Mouse (Mus musculus) cerebellum, adult 2 months (tissue): ENCODE data around the gene Tmem178b. TPM values are rescaled to one million over a fixed set of nuclear protein-coding genes. Genes with fewer than 3 reads are reported as not detected.
A peak's percentile ranks its signal among the peaks of the same experiment; 100 is the strongest.

ENCODE experiments used
- DNase-seq, 2 experiments: peaks; one replicate each; pipeline ENCODE4 v3.0.0; 2021
- H3K27ac ChIP-seq: fragments of 200-500 bp; 2 replicates; pipeline ENCODE4 v1.5.1; 2012; ENCODE audit warnings: low read length, control low read depth, inconsistent platforms; ENCODE audit not compliant: insufficient read depth
- H3K27me3 ChIP-seq: fragments of 200-500 bp; 2 replicates; pipeline ENCODE4 v1.6.1; 2012; ENCODE audit warnings: inconsistent platforms, mild to moderate bottlenecking, low read length, moderate library complexity; ENCODE audit not compliant: control insufficient read depth, insufficient read depth
- H3K4me1 ChIP-seq: fragments of 200-500 bp; 2 replicates; pipeline ENCODE4 v1.6.1; 2011; ENCODE audit warnings: low read length; ENCODE audit not compliant: control insufficient read depth, insufficient read depth
- H3K4me3 ChIP-seq: fragments of 200-500 bp; replicated peaks from 2 replicates; pipeline ENCODE3; 2011; ENCODE audit warnings: mild to moderate bottlenecking, low read depth, low read length, control low read depth; ENCODE audit not compliant: insufficient read depth
- CTCF ChIP-seq: fragments of 200-500 bp; IDR thresholded peaks from 2 replicates; pipeline ENCODE4 v1.5.1; 2011; ENCODE audit warnings: low read depth, mild to moderate bottlenecking, control low read depth, low read length, moderate library complexity, borderline replicate concordance; ENCODE audit not compliant: insufficient read depth
- POLR2A ChIP-seq: fragments of 200-500 bp; IDR thresholded peaks from 2 replicates; pipeline ENCODE4 v1.6.1; 2011; ENCODE audit warnings: low read length, control low read depth, borderline replicate concordance; ENCODE audit not compliant: insufficient read depth
- WGBS: fragments of 180-500 bp; shearing (Covaris S2); methylation state at CpG from one replicate; pipeline ENCODE4 v1.1.7; 2018; 5-methylcytosine and 5-hydroxymethylcytosine counted together
- polyA plus RNA-seq: library from polyadenylated mRNA; depleted of rRNA; stranded (reverse); fragments of >200 nt; gene quantifications from 2 replicates; pipeline ENCODE4 v1.2.3, GENCODE M21; 2012

Tmem178b gene
- polyA plus RNA-seq, 1 experiment = 72.3 TPM

DNA sequence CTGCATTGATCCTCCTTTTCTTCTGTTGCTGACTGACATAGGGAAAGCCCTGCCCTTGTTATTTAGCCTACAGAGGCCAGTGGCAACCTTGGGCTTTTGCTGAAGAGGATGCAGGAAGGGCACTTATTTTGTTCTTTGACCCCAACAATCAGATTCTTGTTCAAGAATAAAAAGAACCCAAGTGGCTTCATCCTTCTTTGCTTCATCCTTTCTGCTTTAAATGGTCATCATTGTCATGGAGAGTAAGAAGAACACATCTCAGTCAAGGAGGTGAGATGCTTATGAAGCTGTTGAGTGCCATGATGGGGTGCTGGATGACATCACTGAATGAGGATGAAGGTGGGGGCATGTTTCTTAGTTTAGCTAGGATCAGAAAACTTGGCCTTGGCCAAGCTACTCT lies 159.8 kb downstream of the Tmem178b start:
- TF ChIP-seq CTCF (no peak), POLR2A (no peak)
- H3K27ac ChIP-seq = no peak overlapping the region
- no peaks in the 10 kb centered on the region for H3K27me3 ChIP-seq
- H3K4me1 ChIP-seq = peaks cover 6% of the 10 kb centered on the region; the same call in 1 of the 2 replicates
- no peak overlapping the region for H3K4me3 ChIP-seq
- no peak for DNase-seq

DNA sequence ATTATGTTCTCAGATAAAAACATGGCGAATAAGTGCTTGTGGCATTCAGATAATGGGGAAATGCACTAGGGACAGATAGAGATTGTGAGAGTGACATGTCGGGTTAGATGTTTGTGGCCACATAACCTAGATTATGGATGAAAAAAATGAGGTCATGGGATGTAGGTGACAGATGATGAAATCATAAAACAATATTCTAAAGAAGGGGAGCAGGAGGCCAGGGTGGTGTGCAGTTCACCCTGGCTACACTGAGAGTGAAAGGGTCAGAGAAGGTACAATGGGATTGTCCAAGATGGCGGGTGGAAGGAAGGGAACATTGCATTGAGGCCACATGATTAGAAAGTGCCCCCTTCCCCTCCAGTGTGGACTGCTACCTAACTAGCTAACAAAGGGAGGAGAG lies 160.9 kb downstream of the Tmem178b start:
- no peak for DNase-seq
- WGBS = 96% methylated on average over 3 of the region's 3 CpGs
- Histone ChIP-seq H3K27ac (no peak overlapping the region), H3K4me3 (no peak overlapping the region), H3K27me3 (no peaks in the 10 kb centered on the region), H3K4me1 (peaks cover 6% of the 10 kb centered on the region; the same call in 1 of the 2 replicates)
- TF ChIP-seq POLR2A = no peak
- no peak for TF ChIP-seq CTCF

DNA sequence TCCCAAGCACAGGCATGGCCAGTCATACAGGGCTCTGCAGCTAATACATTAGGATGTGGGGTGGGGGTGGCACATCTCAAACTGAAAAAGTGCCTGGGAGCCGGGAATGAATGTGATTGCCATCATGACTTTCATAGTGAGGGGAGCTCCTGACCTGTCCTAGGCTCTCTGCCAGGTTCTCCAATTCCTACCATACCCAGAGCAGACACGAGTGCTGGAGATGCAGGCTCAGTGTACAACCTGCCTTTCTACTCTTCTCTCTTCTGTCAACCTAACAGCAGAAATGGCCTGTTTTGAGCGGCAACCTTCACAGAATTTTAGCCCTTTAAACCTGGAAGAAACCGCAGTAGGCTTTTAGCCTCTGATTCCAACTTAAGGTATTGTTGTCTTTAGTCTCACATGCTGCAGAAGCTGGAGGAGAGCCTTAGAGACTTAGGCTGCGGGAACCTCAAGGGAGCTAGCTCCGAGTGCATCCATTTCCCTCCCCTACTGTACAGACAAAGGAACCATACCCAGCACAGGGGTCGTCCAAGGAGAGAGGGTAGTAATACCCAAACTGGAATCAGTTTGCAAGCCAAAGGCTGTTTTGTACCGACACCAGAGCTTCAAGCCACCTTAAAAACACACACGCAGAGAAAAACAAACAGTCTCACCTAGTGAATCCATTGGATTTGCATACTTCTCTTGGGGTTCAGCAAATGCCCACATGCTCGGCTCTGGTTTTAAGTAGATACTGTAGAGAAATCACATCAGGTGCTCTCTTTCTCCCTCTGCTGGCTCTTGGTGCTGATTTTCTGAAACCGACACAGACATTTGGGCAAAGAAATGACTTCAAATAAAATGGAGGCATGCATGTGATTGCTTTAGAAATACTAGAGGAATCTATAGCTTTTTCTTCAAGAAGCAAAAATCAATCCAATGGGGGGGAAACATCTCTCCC lies 176.2 kb downstream of the Tmem178b start:
- TF ChIP-seq POLR2A = no peak
- peak; percentile 17; the same call in 1 of the 2 replicates for TF ChIP-seq CTCF
- no peaks in the 10 kb centered on the region; the same call in 1 of the 2 replicates for H3K4me1 ChIP-seq
- H3K4me3 ChIP-seq = no peak overlapping the region
- H3K27ac ChIP-seq = no peak overlapping the region
- 47% methylated on average over 11 of the region's 11 CpGs for WGBS
- H3K27me3 ChIP-seq = no peaks in the 10 kb centered on the region
- peak; percentile 26 to 41 for DNase-seq

DNA sequence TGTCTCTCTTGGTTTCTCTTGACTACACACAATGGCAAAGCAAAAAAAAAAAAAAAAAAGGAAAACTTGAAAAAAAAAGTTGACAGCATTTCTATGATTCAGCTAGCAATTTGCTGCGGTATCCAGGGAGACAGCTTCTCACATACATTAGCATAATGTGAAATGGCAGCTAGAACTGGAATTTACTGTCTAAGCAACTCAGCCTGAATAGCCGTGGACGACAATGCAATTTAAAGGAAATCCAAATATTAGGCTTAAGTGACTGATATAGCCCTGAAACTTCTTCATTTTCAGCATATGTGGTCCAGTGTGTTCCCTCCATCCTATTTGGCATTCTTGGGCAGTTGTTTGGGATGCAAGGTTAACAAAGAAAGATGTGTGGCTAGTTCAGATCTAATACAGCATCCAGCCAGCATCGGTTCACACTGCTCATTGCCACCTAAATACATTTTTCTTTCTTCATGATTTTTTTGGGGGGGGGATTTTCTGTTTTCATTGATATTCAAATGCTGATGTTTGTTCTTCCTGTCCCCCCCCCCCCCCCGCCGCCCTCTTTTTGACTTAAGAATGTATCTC lies 176.9 kb downstream of the Tmem178b start:
- TF ChIP-seq POLR2A = no peak
- no peak for TF ChIP-seq CTCF
- no peak overlapping the region for H3K27ac ChIP-seq

DNA sequence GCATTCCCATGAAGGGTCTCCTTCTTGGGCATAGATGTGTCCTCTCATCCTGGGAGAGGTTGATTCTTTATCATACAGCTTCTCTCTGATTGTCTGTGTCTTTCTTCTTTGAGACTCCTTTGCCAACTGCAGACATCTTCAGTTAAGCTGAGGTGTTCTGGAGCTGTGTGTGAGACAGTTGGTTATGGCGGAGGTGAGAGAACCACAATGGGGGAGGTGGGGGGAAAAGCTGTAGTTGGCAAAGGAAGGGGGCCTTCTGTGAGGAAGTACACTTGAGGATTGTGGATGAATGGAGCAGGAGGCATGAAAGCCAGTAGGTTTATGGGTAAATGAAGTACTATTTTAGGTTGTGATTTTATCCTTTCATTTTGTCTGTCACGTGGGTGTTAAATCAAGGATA lies 178.6 kb downstream of the Tmem178b start:
- Histone ChIP-seq H3K4me1 (no peaks in the 10 kb centered on the region; the same call in 1 of the 2 replicates), H3K27ac (no peak overlapping the region), H3K27me3 (no peaks in the 10 kb centered on the region), H3K4me3 (no peak overlapping the region)
- no peak for DNase-seq
- TF ChIP-seq CTCF = no peak
- TF ChIP-seq POLR2A = no peak
- WGBS = 84% methylated on average over 2 of the region's 2 CpGs

More for the DNA sequence above, 176.9 kb downstream of the Tmem178b start:
- WGBS = 67% methylated on average over 6 of the region's 6 CpGs
- H3K4me1 ChIP-seq = no peaks in the 10 kb centered on the region; the same call in 1 of the 2 replicates
- no peaks in the 10 kb centered on the region for H3K27me3 ChIP-seq
- no peak overlapping the region for H3K4me3 ChIP-seq
- DNase-seq = no peak

DNA sequence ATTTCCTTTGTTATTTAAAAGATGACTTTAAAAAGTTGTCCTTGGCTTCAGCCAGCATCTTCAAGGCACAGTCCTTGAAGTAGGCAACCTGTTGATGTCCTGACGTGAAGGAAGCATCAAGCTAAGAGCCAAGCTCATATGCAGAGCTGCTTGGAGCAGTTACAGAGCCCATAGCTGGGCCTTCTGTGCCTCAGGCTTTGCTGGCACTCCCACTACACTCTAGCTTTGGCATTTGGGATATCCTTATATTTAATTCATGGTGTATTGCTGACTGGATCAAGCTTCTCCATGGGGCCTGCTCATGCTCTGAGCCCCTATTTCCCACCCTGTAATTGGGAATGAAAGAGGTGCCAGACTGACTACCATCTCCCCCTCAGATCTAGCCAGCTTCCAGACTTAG lies 179.5 kb downstream of the Tmem178b start:
- Histone ChIP-seq H3K4me3 (no peak overlapping the region), H3K27ac (no peak overlapping the region), H3K27me3 (no peaks in the 10 kb centered on the region), H3K4me1 (no peaks in the 10 kb centered on the region; the same call in 1 of the 2 replicates)
- TF ChIP-seq POLR2A (no peak), CTCF (no peak)
- WGBS = 58% methylated on average over 1 of the region's 1 CpGs
- DNase-seq = no peak

DNA sequence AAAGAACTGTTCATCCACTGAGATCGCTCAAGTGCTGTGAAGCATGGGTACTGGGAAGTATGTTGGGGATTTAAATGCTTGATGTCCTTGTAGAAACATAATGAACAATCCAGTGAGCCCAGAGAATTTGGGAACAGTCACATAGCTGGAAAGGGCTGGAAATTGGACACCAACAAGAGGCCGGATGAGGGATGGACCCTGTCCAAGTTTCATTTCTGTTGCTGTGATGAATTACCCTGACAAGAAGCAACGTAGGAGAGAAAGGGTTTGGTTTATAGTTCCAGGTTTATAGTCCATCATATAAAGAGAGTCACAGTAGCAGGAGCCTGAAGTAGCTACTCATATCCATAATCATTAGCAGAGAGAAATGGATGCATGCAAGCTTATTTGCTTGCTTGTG lies 186.4 kb downstream of the Tmem178b start:
- no peak for DNase-seq
- Histone ChIP-seq H3K27me3 (no peaks in the 10 kb centered on the region), H3K4me3 (no peak overlapping the region), H3K27ac (no peak overlapping the region), H3K4me1 (0 out of 2 replicates have a peak, but pooled peaks cover 2% of the 10 kb centered on the region)
- TF ChIP-seq CTCF (no peak), POLR2A (no peak)
- 44% methylated on average over 3 of the region's 3 CpGs for WGBS
